Mouse (Mus musculus): ENCODE measurements at regions not wholly inside any gene's neighbourhood (a gene's known extent, or its start where the extent isn't known, plus 50 kb on each side); places are given as distances from the start of the nearest gene placed in this dataset.

DNA sequence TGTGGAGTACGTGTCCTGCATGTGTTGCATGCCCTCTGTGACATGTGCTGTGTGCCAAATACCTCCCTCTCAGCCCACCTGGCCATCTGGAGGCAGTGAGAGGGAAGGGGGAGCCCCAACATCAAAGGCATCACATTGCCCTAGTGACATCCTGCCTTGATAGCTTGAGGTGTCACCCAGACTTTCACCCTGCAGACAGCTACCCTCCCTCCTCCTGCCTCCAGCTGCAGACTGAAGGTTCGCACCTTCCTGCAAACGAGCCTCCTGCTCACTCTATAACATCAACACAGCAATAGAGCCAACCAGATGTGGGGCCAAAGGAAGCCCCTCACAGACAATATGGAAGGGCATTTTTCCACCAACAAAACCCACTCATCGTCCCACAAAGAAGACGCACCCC lies 121.3 kb downstream of the Psmg1 start:
- WGBS: 76% methylated on average over 5 of the region's 5 CpGs
- Histone ChIP-seq H3K36me3 (no peaks in the 10 kb centered on the region), H3K27ac (no peak overlapping the region), H3K27me3 (no peaks in the 10 kb centered on the region), H3K4me1 (replicated peaks) (peaks cover 2% of the 10 kb centered on the region; the same call in 1 of the 2 replicates), H3K4me2 (no peak overlapping the region), H3K4me3 (no peak overlapping the region), H3K9me3 (no peaks in the 10 kb centered on the region), H3K9ac (no peak overlapping the region)
- no peak for ATAC-seq (ENCODE audit: low FRiP score)

DNA sequence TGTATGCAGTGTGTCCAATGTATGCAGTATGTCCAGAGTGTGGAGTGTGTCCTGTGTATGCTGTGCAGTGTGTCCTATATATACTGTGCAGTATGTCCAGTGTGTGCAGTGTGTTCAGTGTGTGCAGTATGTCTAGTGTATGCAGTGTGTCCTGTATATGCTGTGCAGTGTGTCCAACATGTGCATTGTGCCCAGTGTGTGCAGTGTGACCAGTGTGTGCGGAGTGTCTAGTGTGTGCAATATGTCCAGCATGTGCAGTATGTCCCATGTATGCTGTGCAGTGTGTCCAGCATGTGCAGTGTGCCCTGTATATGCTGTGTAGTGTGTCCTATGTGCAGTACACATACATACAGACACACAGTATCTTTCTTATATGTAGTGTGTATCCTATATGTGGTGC lies 121.9 kb downstream of the Psmg1 start:
- H3K4me3 ChIP-seq: no peak overlapping the region
- ATAC-seq (ENCODE audit: low FRiP score): no peak
- WGBS: 97% methylated on average over 1 of the region's 1 CpGs
- peaks cover 8% of the 10 kb centered on the region; the same call in 1 of the 2 replicates for H3K4me1 ChIP-seq (replicated peaks)
- H3K27ac ChIP-seq: no peak overlapping the region
- no peak overlapping the region for H3K4me2 ChIP-seq
- no peaks in the 10 kb centered on the region for H3K27me3 ChIP-seq
- H3K36me3 ChIP-seq: no peaks in the 10 kb centered on the region
- H3K9me3 ChIP-seq: no peaks in the 10 kb centered on the region
- H3K9ac ChIP-seq: no peak overlapping the region

DNA sequence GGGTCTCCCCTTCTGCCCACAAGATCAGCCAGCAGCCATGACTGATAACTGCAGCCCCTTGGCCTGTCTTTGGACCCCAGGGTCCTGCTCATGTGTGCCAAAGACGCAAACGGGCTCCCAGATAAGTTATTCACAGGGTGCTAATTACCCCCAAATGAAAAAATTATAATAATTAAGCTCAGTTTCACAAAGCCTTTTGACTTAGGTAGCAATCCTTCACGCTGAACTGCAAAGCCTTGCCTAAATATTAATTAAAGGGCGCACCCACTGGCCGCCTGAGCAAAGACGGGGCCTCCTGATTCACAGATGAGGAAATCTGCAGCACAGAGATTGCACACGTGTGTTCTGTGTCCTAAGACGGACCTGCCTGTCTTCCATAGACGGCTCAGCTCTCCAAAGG lies 123.2 kb downstream of the Psmg1 start:
- H3K4me1 ChIP-seq (replicated peaks): peaks cover 9% of the 10 kb centered on the region; the same call in 1 of the 2 replicates
- no peak overlapping the region for H3K4me2 ChIP-seq
- H3K4me3 ChIP-seq: no peak overlapping the region
- H3K27ac ChIP-seq: no peak overlapping the region
- no peak for ATAC-seq (ENCODE audit: low FRiP score)
- H3K9ac ChIP-seq: no peak overlapping the region
- H3K9me3 ChIP-seq: no peaks in the 10 kb centered on the region
- 81% methylated on average over 9 of the region's 9 CpGs for WGBS
- H3K36me3 ChIP-seq: no peaks in the 10 kb centered on the region
- no peaks in the 10 kb centered on the region for H3K27me3 ChIP-seq

DNA sequence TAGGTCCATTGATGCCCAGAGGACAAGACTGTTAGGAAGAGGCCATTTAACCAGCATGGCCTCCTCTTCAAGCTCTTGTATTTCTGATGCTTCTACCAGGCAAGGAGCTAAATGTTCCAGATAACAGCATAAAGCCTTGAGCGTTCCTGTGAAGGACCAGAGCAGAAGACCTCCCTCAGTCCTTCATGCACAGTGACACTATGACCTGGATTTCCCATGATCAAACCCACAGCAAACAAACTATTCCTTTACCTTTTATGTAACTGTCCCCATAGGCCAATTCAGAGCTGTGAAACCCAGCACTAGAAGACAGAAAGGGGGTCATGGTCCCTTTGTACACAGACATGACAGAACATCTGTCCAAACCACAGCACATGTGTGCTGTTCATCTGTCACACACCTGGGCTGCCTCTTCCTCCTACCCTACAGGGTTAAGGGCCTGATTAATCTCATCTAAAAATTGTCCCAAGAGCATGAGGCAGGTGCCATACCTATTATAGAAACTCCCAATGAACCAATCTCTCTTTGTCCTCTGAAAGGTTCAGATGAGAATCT lies 123.8 kb downstream of the Psmg1 start:
- Histone ChIP-seq H3K4me3 (no peak overlapping the region), H3K4me2 (no peak overlapping the region), H3K36me3 (no peaks in the 10 kb centered on the region), H3K9me3 (no peaks in the 10 kb centered on the region), H3K27ac (no peak overlapping the region), H3K4me1 (replicated peaks) (peaks cover 9% of the 10 kb centered on the region; the same call in 1 of the 2 replicates), H3K27me3 (no peaks in the 10 kb centered on the region), H3K9ac (no peak overlapping the region)
- ATAC-seq (ENCODE audit: low FRiP score): no peak
- WGBS: 100% methylated on average over 1 of the region's 1 CpGs

DNA sequence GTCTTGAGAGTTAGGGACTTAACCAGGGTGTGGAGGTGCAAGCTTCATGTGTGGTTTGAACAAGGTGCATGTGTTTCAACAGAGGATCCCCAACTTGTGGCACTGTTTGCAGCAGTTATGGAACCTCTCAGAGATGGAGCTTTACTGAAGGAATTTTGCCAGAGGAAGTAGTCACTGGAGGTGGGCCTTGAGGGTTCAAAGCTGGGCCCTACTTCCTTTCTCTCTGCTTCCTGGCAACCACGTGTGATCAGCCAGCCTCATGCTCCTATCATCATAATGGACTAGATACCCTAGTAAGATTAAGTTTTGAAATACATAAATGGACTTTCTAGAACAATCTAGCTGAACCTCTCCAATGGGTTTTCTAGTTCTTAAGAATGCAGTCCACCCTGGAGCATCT lies 125.2 kb downstream of the Psmg1 start:
- H3K27ac ChIP-seq: no peak overlapping the region
- no peak overlapping the region for H3K4me2 ChIP-seq
- H3K9ac ChIP-seq: no peak overlapping the region
- ATAC-seq (ENCODE audit: low FRiP score): no peak
- H3K9me3 ChIP-seq: no peaks in the 10 kb centered on the region
- 79% methylated on average over 1 of the region's 1 CpGs for WGBS
- no peak overlapping the region for H3K4me3 ChIP-seq
- H3K4me1 ChIP-seq (replicated peaks): peaks cover 9% of the 10 kb centered on the region; the same call in 1 of the 2 replicates
- H3K36me3 ChIP-seq: no peaks in the 10 kb centered on the region
- H3K27me3 ChIP-seq: no peaks in the 10 kb centered on the region

DNA sequence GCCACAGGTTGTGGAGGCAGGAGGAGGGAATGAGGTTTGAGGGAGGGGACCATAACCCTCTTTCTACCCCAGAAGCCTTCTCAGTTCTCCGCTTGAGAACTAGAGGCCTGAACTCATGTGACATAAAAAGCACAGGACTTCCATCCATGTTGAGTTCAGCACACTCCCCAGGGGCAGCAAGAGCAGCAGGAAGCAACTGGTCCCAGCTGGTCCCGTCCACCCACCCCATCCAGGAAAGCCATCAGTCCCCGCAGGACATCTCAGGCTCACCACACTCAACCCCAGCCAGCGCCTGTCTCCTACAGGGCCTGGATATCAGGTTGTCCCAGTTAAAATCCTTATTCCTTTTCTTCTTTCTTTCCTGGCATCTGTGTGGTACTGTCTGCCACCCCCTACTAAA lies 126.1 kb downstream of the Psmg1 start:
- Histone ChIP-seq H3K9me3 (no peaks in the 10 kb centered on the region), H3K27me3 (no peaks in the 10 kb centered on the region), H3K27ac (no peak overlapping the region), H3K9ac (no peak overlapping the region), H3K4me1 (replicated peaks) (peaks cover 9% of the 10 kb centered on the region; the same call in 1 of the 2 replicates), H3K36me3 (no peaks in the 10 kb centered on the region), H3K4me2 (no peak overlapping the region), H3K4me3 (no peak overlapping the region)
- WGBS: 81% methylated on average over 4 of the region's 4 CpGs
- no peak for ATAC-seq (ENCODE audit: low FRiP score)

DNA sequence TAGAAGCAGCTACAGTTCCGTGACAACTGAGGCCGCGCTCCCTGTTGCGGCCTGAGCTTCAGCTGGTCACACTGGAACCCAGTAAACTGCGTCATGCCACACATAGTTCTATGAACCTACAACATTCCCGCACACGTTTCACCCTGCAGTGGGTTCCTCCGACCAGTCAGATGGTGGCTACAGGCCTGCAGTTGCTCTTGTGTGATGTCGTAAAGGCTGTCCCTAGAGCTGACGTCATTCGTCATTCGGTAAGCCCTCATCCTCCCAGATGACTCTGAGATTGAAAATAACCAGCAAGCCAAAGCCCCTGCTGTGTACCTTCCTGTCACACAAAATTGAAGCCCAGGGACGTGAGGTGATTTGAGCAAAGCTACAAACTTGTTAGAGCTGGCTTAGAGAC lies 126.7 kb downstream of the Psmg1 start:
- no peak overlapping the region for H3K9ac ChIP-seq
- H3K9me3 ChIP-seq: no peaks in the 10 kb centered on the region
- H3K27ac ChIP-seq: no peak overlapping the region
- 74% methylated on average over 13 of the region's 13 CpGs for WGBS
- no peak overlapping the region for H3K4me2 ChIP-seq
- no peak for ATAC-seq (ENCODE audit: low FRiP score)
- no peaks in the 10 kb centered on the region for H3K36me3 ChIP-seq
- no peak overlapping the region for H3K4me3 ChIP-seq
- H3K27me3 ChIP-seq: no peaks in the 10 kb centered on the region
- peaks cover 9% of the 10 kb centered on the region; the same call in 1 of the 2 replicates for H3K4me1 ChIP-seq (replicated peaks)

DNA sequence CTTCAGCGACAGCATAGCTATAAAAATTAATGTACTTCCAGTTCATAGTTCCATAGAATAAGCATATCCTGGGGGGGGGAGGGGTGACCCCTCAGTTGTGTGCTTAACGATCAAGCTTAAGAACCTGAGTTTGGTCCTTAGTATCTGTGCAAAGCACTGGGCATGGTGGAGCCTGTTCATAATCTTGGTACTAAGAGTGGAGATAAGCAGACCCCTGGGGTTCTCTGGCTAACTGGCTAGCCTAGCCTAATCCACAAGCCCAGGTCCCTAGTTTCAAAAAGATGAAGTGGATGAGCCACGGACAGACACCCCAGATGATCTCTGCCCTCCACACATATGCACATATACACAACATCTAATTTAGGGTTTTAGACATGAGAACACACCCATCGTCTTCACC lies 127.2 kb downstream of the Psmg1 start:
- WGBS: 94% methylated on average over 4 of the region's 4 CpGs

DNA sequence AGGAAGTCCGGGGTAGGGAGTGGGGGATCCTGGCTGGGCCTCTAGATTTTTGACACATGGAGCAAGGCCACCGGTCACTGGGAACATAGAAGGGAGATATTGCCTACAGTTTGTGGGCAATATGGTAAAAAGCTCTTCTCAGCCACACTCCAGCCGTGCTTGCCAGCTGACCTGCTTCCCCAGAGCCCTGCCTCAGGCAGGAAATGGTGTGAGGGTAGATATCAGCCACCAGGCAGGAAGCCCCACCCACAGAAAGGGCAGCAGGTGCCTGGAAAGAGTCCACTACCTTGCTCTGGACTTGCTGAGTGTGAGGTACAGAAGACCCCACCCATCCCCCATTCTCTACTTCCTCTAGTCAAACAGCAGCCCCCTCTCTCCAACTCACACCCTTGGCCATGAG lies 128.1 kb downstream of the Psmg1 start:
- Histone ChIP-seq H3K9me3 (no peaks in the 10 kb centered on the region), H3K36me3 (no peaks in the 10 kb centered on the region), H3K27me3 (no peaks in the 10 kb centered on the region), H3K27ac (no peak overlapping the region), H3K4me2 (no peak overlapping the region), H3K4me1 (replicated peaks) (peaks cover 9% of the 10 kb centered on the region; the same call in 1 of the 2 replicates), H3K9ac (no peak overlapping the region), H3K4me3 (no peak overlapping the region)
- 79% methylated on average over 3 of the region's 3 CpGs for WGBS
- no peak for ATAC-seq (ENCODE audit: low FRiP score)

More for the DNA sequence above, 127.2 kb downstream of the Psmg1 start:
- Histone ChIP-seq H3K4me1 (replicated peaks) (peaks cover 9% of the 10 kb centered on the region; the same call in 1 of the 2 replicates), H3K9me3 (no peaks in the 10 kb centered on the region), H3K27ac (no peak overlapping the region), H3K27me3 (no peaks in the 10 kb centered on the region), H3K4me3 (no peak overlapping the region), H3K9ac (no peak overlapping the region), H3K36me3 (no peaks in the 10 kb centered on the region), H3K4me2 (no peak overlapping the region)
- no peak for ATAC-seq (ENCODE audit: low FRiP score)

DNA sequence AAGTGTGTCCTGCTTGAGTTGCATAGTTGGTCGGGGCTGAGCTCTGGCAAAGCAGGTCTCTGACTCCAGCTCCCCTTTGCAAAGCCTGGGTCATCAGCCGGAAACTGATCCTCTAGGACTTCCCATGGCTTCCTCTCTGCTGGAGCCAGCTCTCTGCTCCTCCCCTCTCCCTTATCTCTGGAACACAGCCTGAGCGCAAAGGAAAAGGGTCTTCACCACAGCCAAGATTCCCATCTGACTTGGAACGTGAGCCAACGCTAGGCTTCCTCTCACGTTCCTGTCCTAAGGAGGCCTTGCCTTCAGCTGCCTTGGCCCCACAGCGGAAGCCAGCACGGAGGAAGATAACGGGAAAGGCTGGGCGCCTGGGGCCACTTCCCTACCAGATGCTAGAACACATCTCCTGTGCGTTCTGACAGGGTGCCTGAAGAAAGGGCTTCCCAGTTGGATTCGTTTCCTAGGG lies 129.5 kb downstream of the Psmg1 start:
- Histone ChIP-seq H3K9me3 (no peaks in the 10 kb centered on the region), H3K4me3 (no peak overlapping the region), H3K27ac (no peak overlapping the region), H3K4me2 (no peak overlapping the region), H3K9ac (no peak overlapping the region), H3K27me3 (no peaks in the 10 kb centered on the region), H3K36me3 (no peaks in the 10 kb centered on the region), H3K4me1 (replicated peaks) (0 out of 2 replicates have a peak, but pooled peaks cover 9% of the 10 kb centered on the region)
- WGBS: 83% methylated on average over 12 of the region's 12 CpGs
- ATAC-seq (ENCODE audit: low FRiP score): no peak

DNA sequence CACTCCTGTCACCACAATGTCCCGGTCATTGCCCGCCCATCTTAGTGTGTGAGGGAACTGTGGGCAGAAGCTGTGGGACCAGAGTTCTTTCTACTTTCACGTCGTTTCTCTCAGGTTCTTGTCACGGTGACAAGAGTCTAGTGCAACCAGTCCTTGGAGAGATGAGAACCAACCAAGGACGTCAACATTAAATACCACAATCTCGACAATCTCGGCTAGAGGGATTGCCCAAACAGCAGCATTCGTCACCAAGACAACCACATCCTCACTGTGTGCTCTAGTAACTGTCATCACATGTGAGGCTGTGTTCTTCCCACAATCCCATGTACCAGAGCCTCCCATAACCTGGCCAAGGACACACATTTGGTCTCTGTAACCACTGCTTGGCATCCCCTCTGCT lies 129.9 kb downstream of the Psmg1 start:
- no peak overlapping the region for H3K4me2 ChIP-seq
- no peak overlapping the region for H3K9ac ChIP-seq
- H3K4me1 ChIP-seq (replicated peaks): 0 out of 2 replicates have a peak, but pooled peaks cover 9% of the 10 kb centered on the region
- no peak overlapping the region for H3K4me3 ChIP-seq
- no peak for ATAC-seq (ENCODE audit: low FRiP score)
- no peaks in the 10 kb centered on the region for H3K36me3 ChIP-seq
- WGBS: 94% methylated on average over 9 of the region's 9 CpGs
- H3K27ac ChIP-seq: no peak overlapping the region
- H3K27me3 ChIP-seq: no peaks in the 10 kb centered on the region
- H3K9me3 ChIP-seq: no peaks in the 10 kb centered on the region

DNA sequence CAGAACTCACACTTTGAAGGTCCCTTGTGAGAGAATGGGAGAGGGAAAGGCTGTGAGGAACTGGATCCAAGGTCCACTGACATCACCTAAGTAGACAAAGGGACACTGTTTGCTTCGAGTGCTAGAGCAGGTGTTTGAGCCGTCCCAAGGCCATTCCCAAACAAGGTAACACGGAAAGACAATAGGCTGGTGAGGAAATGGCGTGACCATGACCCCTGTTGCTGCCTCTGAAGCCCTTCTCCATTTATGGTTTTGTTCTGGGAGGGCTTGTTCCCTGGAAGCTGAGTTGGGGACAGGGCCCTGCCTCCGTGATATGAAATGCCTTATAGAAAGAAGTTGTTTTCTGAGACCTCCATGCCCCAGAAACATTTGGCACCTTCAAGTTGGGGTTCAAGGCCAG lies 130.6 kb downstream of the Psmg1 start:
- Histone ChIP-seq H3K27ac (no peak overlapping the region), H3K9ac (no peak overlapping the region), H3K4me2 (no peak overlapping the region), H3K9me3 (no peaks in the 10 kb centered on the region), H3K36me3 (no peaks in the 10 kb centered on the region), H3K4me3 (no peak overlapping the region), H3K27me3 (no peaks in the 10 kb centered on the region), H3K4me1 (replicated peaks) (0 out of 2 replicates have a peak, but pooled peaks cover 9% of the 10 kb centered on the region)
- WGBS: 87% methylated on average over 5 of the region's 5 CpGs
- ATAC-seq (ENCODE audit: low FRiP score): no peak

DNA sequence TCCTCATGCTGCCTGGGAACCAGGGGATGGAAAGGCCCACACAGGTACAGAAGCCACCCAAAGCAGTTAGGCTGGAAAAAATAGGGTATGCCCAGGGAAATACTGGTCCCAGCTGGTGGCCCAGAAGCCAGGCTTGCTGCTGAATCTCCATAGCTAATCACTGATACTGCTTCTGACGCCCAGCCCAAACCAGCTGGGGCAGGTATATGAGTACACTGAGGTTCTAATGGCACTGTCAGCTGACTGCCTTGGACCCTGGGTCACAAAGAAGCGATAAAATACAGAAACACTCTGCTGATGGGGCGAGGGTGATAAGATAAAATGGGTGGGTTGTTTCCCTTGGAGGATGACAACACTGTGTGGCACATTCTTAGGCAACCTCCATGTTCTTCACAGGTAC lies 133.4 kb downstream of the Psmg1 start:
- Histone ChIP-seq H3K9ac (no peak overlapping the region), H3K27ac (no peak overlapping the region), H3K4me1 (replicated peaks) (no peaks in the 10 kb centered on the region), H3K36me3 (no peaks in the 10 kb centered on the region), H3K9me3 (no peaks in the 10 kb centered on the region), H3K27me3 (no peaks in the 10 kb centered on the region), H3K4me3 (no peak overlapping the region), H3K4me2 (no peak overlapping the region)
- ATAC-seq (ENCODE audit: low FRiP score): no peak
- WGBS: 89% methylated on average over 3 of the region's 3 CpGs
